Mouse (Mus musculus): ENCODE measurements at regions not wholly inside any gene's neighbourhood (a gene's known extent, or its start where the extent isn't known, plus 50 kb on each side); places are given as distances from the start of the nearest gene placed in this dataset.

DNA sequence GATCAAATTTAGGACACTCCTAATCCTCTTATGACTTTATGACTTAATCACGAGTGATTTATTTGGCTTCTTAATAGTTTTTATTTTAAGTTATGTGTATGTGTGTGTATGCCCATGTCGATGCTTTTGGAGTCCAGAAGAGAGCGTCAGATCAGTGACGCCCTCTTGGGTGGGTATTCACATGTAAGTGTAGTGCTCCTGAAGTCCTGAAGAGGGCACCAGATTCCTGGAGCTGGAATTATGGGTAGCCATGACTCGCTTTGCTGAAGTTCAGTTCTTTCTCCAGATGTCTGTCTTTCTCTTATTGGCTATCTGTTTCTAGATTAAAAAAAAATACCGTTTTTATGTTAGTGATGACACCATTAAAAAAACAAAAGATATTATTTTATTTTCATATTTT is 251.0 kb downstream of the Ipmk start:
- no peaks in the 10 kb centered on the region for H3K9me3 ChIP-seq (ENCODE audit: control insufficient read depth, low read length)
- H3K9ac ChIP-seq (ENCODE audit: low read length), result no peak overlapping the region
- DNase-seq (ENCODE audit: low spot score), result no peak
- WGBS, result 88% methylated on average over 6 of the region's 6 CpGs
- H3K36me3 ChIP-seq (ENCODE audit: control insufficient read depth, insufficient read depth, low read length), result no peaks in the 10 kb centered on the region
- H3K27me3 ChIP-seq (replicated peaks; ENCODE audit: control insufficient read depth, insufficient read depth, low read length), result no peaks in the 10 kb centered on the region
- no peak overlapping the region for H3K27ac ChIP-seq (ENCODE audit: low read depth)
- no peaks in the 10 kb centered on the region for H3K4me1 ChIP-seq (replicated peaks; ENCODE audit: control insufficient read depth, insufficient read depth, low read length)
- H3K4me3 ChIP-seq (ENCODE audit: low read depth, low read length), result no peak overlapping the region
- no peak overlapping the region for H3K4me2 ChIP-seq (ENCODE audit: low read length)
- no peak for ATAC-seq (replicated peaks; ENCODE audit: low FRiP score, low TSS enrichment, low read depth)

DNA sequence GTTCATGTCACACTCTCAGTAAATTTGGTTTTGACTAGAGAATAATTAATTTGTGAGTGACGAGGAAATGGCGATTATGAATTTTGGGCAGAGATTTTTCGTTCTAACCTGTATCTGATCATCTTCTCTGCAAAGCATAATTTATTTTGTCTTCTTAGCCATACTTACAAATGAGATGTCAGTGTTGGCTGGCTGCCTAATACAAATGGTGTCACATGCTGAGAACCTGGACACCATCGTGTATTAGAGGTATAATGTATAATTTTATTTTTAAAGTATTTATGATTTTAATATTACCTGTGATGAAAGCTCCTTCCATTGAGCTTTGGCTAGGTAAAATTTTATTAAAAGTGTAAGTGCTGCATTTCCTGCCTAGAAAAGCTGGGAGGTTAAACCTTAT is 266.2 kb downstream of the Ipmk start:
- H3K27ac ChIP-seq (ENCODE audit: low read depth), result no peak overlapping the region
- ATAC-seq (replicated peaks; ENCODE audit: low FRiP score, low TSS enrichment, low read depth) (no peak), DNase-seq (ENCODE audit: low spot score) (no peak)
- H3K4me2 ChIP-seq (ENCODE audit: low read length), result no peak overlapping the region
- H3K4me3 ChIP-seq (ENCODE audit: low read depth, low read length), result no peak overlapping the region
- no peaks in the 10 kb centered on the region for H3K9me3 ChIP-seq (ENCODE audit: control insufficient read depth, low read length)
- WGBS, result 92% methylated on average over 4 of the region's 4 CpGs
- no peaks in the 10 kb centered on the region for H3K27me3 ChIP-seq (replicated peaks; ENCODE audit: control insufficient read depth, insufficient read depth, low read length)
- H3K36me3 ChIP-seq (ENCODE audit: control insufficient read depth, insufficient read depth, low read length), result no peaks in the 10 kb centered on the region
- no peak overlapping the region for H3K9ac ChIP-seq (ENCODE audit: low read length)
- no peaks in the 10 kb centered on the region for H3K4me1 ChIP-seq (replicated peaks; ENCODE audit: control insufficient read depth, insufficient read depth, low read length)

DNA sequence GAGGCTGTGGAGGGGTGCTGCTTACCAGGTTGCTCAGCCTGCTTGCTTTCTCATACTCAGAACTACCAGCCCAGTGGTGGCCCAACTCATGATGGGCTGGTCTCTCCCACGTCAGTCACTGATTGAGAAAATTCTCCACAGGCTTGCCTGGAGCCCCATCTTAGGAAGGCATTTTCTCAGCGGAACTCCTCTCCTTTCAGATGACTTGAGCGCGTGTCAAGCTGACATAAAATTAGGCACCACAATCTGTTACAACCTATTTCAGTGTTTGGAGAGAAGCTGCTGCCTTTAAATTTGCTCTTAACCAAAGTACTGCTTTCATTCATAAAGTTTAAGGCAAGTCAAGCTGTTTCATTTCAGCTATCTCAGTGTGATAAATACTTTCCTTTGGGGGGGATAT is 269.6 kb downstream of the Ipmk start:
- ATAC-seq (replicated peaks; ENCODE audit: low FRiP score, low TSS enrichment, low read depth) (no peak), DNase-seq (ENCODE audit: low spot score) (no peak)
- no peak overlapping the region for H3K27ac ChIP-seq (ENCODE audit: low read depth)
- no peak overlapping the region for H3K4me2 ChIP-seq (ENCODE audit: low read length)
- H3K9ac ChIP-seq (ENCODE audit: low read length), result no peak overlapping the region
- no peaks in the 10 kb centered on the region for H3K27me3 ChIP-seq (replicated peaks; ENCODE audit: control insufficient read depth, insufficient read depth, low read length)
- no peaks in the 10 kb centered on the region for H3K36me3 ChIP-seq (ENCODE audit: control insufficient read depth, insufficient read depth, low read length)
- H3K9me3 ChIP-seq (ENCODE audit: control insufficient read depth, low read length), result no peaks in the 10 kb centered on the region
- WGBS, result 82% methylated on average over 4 of the region's 4 CpGs
- no peak overlapping the region for H3K4me3 ChIP-seq (ENCODE audit: low read depth, low read length)
- no peaks in the 10 kb centered on the region for H3K4me1 ChIP-seq (replicated peaks; ENCODE audit: control insufficient read depth, insufficient read depth, low read length)

DNA sequence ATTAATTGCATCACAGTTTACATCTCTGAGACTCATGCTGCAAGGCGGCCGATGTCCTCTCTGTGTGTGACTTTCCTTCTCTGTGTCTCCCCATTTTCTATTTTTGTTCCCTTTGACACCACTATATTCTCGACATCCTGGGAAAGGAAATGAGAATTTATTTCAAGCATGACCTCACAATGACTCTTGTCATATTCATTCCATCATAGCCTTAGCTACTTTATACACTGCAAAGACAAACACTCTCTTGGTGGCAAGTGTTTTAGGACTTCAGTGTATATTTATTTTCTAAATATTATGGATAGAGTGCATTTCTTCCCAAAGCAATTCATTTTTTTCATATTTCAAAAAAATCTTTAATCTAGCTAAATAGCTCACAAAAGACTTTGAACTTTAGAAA is 298.5 kb downstream of the Ipmk start:
- H3K4me3 ChIP-seq (ENCODE audit: low read depth, low read length), result no peak overlapping the region
- H3K4me2 ChIP-seq (ENCODE audit: low read length), result no peak overlapping the region
- ATAC-seq (replicated peaks; ENCODE audit: low FRiP score, low TSS enrichment, low read depth) (no peak), DNase-seq (ENCODE audit: low spot score) (no peak)
- WGBS, result 49% methylated on average over 3 of the region's 3 CpGs
- no peak overlapping the region for H3K9ac ChIP-seq (ENCODE audit: low read length)
- no peaks in the 10 kb centered on the region for H3K9me3 ChIP-seq (ENCODE audit: control insufficient read depth, low read length)
- H3K36me3 ChIP-seq (ENCODE audit: control insufficient read depth, insufficient read depth, low read length), result no peaks in the 10 kb centered on the region
- no peaks in the 10 kb centered on the region for H3K27me3 ChIP-seq (replicated peaks; ENCODE audit: control insufficient read depth, insufficient read depth, low read length)
- no peaks in the 10 kb centered on the region for H3K4me1 ChIP-seq (replicated peaks; ENCODE audit: control insufficient read depth, insufficient read depth, low read length)
- no peak overlapping the region for H3K27ac ChIP-seq (ENCODE audit: low read depth)

DNA sequence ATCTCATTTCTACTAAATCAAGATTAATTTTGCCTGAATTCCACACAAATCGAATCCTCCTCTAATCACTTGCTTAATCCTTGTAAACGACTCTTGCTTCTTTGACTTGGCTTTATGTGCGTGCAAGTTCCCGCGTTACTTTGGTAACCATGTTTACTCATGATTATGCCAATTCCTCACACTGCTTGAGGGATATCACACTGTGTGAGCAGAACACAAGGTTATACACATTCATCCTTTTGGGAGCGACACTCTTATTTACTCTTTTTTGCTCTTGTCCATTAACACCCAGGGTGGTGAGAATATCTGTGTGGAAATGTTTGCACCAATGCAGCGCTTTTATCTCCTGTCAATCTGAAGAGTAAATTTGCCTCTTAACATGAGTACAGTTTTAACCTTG is 310.0 kb downstream of the Ipmk start:
- Histone ChIP-seq H3K27me3 (replicated peaks; ENCODE audit: control insufficient read depth, insufficient read depth, low read length) (no peaks in the 10 kb centered on the region), H3K4me1 (replicated peaks; ENCODE audit: control insufficient read depth, insufficient read depth, low read length) (no peaks in the 10 kb centered on the region), H3K36me3 (ENCODE audit: control insufficient read depth, insufficient read depth, low read length) (no peaks in the 10 kb centered on the region), H3K9me3 (ENCODE audit: control insufficient read depth, low read length) (no peaks in the 10 kb centered on the region), H3K4me2 (ENCODE audit: low read length) (no peak overlapping the region), H3K9ac (ENCODE audit: low read length) (no peak overlapping the region), H3K4me3 (ENCODE audit: low read depth, low read length) (no peak overlapping the region), H3K27ac (ENCODE audit: low read depth) (no peak overlapping the region)
- ATAC-seq (replicated peaks; ENCODE audit: low FRiP score, low TSS enrichment, low read depth), result no peak
- DNase-seq (ENCODE audit: low spot score), result no peak
- 71% methylated on average over 7 of the region's 7 CpGs for whole genome bisulfite sequencing

DNA sequence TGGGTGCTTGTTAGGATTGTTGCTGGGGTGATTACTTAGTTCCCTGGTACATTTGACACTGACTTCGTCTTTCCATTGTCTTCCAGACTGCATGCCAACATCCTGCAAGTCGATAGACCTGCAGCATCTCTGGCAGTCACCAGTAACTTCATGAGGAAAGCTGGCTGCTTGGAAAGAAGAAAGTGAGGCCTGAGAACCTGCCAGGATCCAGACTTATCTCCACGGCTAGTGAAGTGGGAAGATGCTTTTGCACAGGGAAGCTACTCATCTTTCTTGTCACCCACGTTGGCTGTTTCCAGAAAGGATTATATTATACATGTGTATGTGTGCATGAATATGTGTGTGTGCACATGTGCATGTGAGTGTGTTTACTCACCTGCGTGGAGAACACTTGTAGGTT is 316.0 kb downstream of the Ipmk start:
- Histone ChIP-seq H3K27me3 (replicated peaks; ENCODE audit: control insufficient read depth, insufficient read depth, low read length) (no peaks in the 10 kb centered on the region), H3K9me3 (ENCODE audit: control insufficient read depth, low read length) (no peaks in the 10 kb centered on the region), H3K4me1 (replicated peaks; ENCODE audit: control insufficient read depth, insufficient read depth, low read length) (no peaks in the 10 kb centered on the region), H3K4me2 (ENCODE audit: low read length) (no peak overlapping the region), H3K36me3 (ENCODE audit: control insufficient read depth, insufficient read depth, low read length) (no peaks in the 10 kb centered on the region), H3K9ac (ENCODE audit: low read length) (no peak overlapping the region), H3K4me3 (ENCODE audit: low read depth, low read length) (no peak overlapping the region), H3K27ac (ENCODE audit: low read depth) (no peak overlapping the region)
- 81% methylated on average over 5 of the region's 5 CpGs for WGBS
- no peak for ATAC-seq (replicated peaks; ENCODE audit: low FRiP score, low TSS enrichment, low read depth)
- no peak for DNase-seq (ENCODE audit: low spot score)

DNA sequence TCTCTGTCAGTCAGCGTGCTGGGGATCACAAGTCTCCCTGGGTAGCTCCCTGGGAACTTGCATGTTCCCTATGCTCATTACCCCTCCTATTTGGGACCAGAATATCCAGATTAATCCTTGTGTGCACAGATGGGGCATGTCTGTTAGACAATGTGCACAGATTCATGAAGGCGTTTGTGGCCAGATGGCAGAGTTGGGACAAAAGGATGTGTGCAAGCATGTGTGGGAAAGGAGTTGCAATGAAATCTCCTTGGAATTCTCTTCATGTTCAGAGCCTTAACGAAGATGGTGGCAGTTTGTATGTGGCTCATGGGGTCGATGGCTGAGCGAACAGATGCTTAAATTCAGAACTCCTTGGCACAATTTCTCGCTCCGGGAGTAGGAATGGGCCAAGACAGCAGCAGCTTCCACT is 319.6 kb downstream of the Ipmk start:
- 88% methylated on average over 7 of the region's 7 CpGs for WGBS
- ATAC-seq (replicated peaks; ENCODE audit: low FRiP score, low TSS enrichment, low read depth), result no peak
- no peak overlapping the region for H3K9ac ChIP-seq (ENCODE audit: low read length)
- H3K4me1 ChIP-seq (replicated peaks; ENCODE audit: control insufficient read depth, insufficient read depth, low read length), result no peaks in the 10 kb centered on the region
- no peaks in the 10 kb centered on the region for H3K36me3 ChIP-seq (ENCODE audit: control insufficient read depth, insufficient read depth, low read length)
- no peak overlapping the region for H3K4me2 ChIP-seq (ENCODE audit: low read length)
- H3K9me3 ChIP-seq (ENCODE audit: control insufficient read depth, low read length), result no peaks in the 10 kb centered on the region
- H3K4me3 ChIP-seq (ENCODE audit: low read depth, low read length), result no peak overlapping the region
- no peak overlapping the region for H3K27ac ChIP-seq (ENCODE audit: low read depth)
- no peak for DNase-seq (ENCODE audit: low spot score)
- no peaks in the 10 kb centered on the region for H3K27me3 ChIP-seq (replicated peaks; ENCODE audit: control insufficient read depth, insufficient read depth, low read length)

DNA sequence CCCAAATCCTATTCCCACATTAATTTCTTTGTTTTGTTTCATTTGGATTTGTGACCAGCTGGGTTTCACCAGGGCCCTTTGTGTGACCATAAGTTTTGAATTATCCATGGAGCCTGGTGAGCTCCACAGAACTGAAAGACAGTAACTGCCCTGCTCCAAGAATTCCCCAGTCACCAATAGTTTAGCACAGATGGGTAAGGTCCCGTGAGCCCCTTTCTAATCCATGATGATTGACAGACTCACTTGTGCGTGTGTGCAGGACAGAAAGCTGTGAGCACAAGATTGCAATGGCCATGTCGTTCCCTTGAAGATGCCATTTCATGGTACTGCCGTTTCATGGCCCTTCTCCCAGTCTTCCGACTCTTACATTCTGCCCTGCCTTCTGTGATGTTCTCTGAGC is 331.7 kb downstream of the Ipmk start:
- H3K4me3 ChIP-seq (ENCODE audit: low read depth, low read length), result no peak overlapping the region
- no peak for ATAC-seq (replicated peaks; ENCODE audit: low FRiP score, low TSS enrichment, low read depth)
- 84% methylated on average over 5 of the region's 5 CpGs for WGBS
- no peaks in the 10 kb centered on the region for H3K36me3 ChIP-seq (ENCODE audit: control insufficient read depth, insufficient read depth, low read length)
- no peak overlapping the region for H3K4me2 ChIP-seq (ENCODE audit: low read length)
- no peak overlapping the region for H3K27ac ChIP-seq (ENCODE audit: low read depth)
- H3K4me1 ChIP-seq (replicated peaks; ENCODE audit: control insufficient read depth, insufficient read depth, low read length), result no peaks in the 10 kb centered on the region
- no peaks in the 10 kb centered on the region for H3K27me3 ChIP-seq (replicated peaks; ENCODE audit: control insufficient read depth, insufficient read depth, low read length)
- H3K9me3 ChIP-seq (ENCODE audit: control insufficient read depth, low read length), result no peaks in the 10 kb centered on the region
- DNase-seq (ENCODE audit: low spot score), result no peak
- no peak overlapping the region for H3K9ac ChIP-seq (ENCODE audit: low read length)

DNA sequence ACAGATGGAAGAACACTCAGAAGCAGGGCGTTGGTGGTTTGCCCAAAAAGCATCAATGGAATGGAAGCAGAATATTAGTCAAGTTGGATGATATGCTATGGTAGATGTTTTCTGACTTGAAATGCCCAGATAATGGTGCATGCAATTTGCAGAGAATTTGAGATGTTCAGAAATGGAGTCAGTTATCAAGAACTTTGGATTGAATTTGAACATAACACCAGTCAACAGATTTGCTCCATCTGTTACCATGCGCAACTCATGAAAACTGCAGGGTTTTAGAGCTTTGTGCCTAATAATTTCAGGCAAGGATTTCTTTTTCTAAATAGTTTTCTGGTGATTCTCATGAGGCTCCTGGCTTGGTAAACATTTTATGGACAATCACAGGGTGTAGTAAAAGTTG is 365.9 kb downstream of the Ipmk start:
- H3K9ac ChIP-seq (ENCODE audit: low read length), result no peak overlapping the region
- ATAC-seq (replicated peaks; ENCODE audit: low FRiP score, low TSS enrichment, low read depth), result no peak
- H3K4me2 ChIP-seq (ENCODE audit: low read length), result no peak overlapping the region

More for the DNA sequence above, 365.9 kb downstream of the Ipmk start:
- H3K36me3 ChIP-seq (ENCODE audit: control insufficient read depth, insufficient read depth, low read length), result no peaks in the 10 kb centered on the region
- 96% methylated on average over 2 of the region's 2 CpGs for WGBS
- no peaks in the 10 kb centered on the region for H3K4me1 ChIP-seq (replicated peaks; ENCODE audit: control insufficient read depth, insufficient read depth, low read length)
- H3K4me3 ChIP-seq (ENCODE audit: low read depth, low read length), result no peak overlapping the region
- H3K27ac ChIP-seq (ENCODE audit: low read depth), result no peak overlapping the region
- H3K27me3 ChIP-seq (replicated peaks; ENCODE audit: control insufficient read depth, insufficient read depth, low read length), result no peaks in the 10 kb centered on the region
- no peak for DNase-seq (ENCODE audit: low spot score)
- no peaks in the 10 kb centered on the region for H3K9me3 ChIP-seq (ENCODE audit: control insufficient read depth, low read length)

Data from intestine, embryonic 14.5 days (tissue).